Mouse (Mus musculus) natural killer cell, adult 2 months (primary cell): Measurements from ENCODE around the gene Mdh1.
"Not testable (repeated sequence)": the region's sequence is repeated elsewhere in the genome, so short reads cannot be mapped to it uniquely, and the experiment has no call there.

Source experiments
- DNase-seq, 2 experiments: peaks; one replicate each; pipeline ENCODE4 v3.0.0; 2022; ENCODE audit warnings: low spot score in 2 of 2

Gene Mdh1

GRCm38 (mm10) chr11:21545951-21546350, 26.2 kb downstream of the Mdh1 start:
- no peak for DNase-seq

DNA sequence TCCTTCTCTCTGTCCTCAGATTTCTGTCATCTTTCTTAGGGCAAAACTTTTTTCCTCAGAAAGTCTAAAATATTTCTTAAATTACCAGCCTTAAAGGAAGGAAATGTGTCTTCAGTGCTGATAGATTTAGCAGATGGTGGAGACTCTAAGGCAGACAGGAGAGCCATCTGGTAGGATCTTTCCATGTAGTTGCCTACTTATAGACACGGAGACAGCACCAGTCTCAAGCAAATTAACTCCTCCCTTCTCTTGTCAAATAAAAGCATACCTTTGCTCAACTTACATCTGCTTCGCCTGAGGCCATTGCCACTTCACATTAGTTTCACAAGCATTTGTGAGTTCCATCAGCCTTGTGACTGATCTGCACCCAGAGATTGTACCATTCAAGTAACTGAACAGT, 27.1 kb downstream of the Mdh1 start:
- DNase-seq: no peak

- DNase-seq: no peak
These were observed 29.4 kb downstream of the Mdh1 start for GRCm38 (mm10) chr11:21542731-21543130.

DNA sequence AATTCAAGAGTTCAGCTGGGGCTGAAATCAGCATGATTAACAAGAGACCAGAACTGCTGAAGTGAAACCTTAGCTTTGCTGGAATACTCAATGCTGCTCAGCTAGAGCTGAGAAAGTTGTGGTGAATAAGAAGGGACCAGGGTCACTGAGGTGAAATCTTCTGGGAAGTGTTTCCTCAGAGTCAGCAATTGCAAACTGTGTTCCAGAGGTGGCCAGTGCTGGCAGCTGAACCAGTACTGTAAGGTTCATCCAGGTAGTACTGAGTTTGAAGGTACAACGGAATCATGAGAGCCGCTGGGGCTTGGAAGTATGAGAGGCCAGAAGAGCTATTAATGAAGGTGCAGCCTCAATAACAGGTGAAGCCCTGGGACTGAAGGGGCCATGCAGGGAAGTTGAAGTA, 31.5 kb downstream of the Mdh1 start:
- DNase-seq: no peak

DNA sequence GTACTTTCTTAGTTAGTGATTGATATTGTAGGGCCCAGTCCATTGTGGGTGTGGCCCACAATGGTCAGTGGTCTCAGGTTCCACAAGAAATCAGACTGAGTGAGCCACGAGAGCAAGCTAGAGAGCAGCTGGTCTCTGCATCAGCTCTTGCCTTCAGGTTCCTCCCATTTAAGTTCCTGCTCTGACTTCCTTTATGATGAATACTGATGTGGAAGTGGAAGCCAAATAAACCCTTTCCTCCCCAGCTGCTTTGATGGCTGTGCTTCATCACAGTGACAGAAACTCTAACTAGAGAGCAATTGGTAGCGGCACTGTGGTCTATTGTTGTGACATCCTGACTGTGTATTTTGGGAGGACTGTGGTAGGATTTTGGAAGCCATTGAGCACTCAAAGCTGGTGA, 32.1 kb downstream of the Mdh1 start:
- DNase-seq: no peak

DNA sequence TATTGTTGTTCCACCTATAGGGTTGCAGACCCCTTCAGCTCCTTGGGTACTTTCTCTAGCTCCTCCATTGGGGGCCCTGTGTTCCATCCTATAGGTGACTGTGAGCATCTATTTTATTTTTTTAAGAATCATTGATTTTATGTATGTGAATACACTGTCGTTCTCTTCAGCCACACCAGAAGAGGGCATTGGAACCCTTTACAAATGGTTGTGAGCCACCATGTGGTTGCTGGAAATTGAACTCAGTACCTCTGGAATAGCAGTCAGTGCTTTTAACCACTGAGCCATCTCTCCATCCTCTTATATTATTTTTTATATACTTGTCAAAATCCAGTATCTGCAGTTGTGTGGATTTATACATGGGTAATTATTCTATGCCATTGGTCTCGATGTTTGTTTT, 41.3 kb downstream of the Mdh1 start:
- DNase-seq: not testable (repeated sequence)

GRCm38 (mm10) chr11:21528676-21529394, 43.3 kb downstream of the Mdh1 start:
- DNase-seq: no peak

- DNase-seq: no peak
These were observed 54.4 kb downstream of the Mdh1 start for GRCm38 (mm10) chr11:21517726-21518125.

DNA sequence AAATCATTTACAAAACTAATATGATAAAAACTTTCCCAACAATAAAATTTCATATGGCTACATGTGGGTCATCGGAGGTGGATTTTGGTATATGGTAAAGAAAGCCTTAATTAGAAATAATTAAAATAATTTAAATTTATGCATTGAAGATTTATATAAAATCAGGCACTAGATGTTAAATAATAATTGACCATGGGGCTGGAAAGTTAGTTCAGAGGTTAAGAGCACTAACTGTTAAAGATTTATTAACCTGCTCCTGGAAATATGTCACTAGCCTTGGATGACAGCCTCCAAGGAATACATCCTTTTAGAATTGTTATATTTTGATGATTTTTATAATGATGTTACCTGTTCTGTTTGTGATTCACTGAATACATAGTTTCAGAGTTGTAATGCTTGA, 55.8 kb downstream of the Mdh1 start:
- DNase-seq: not testable (repeated sequence)

GRCm38 (mm10) chr11:21510577-21510976, 61.6 kb downstream of the Mdh1 start:
- not testable (repeated sequence) for DNase-seq

DNA sequence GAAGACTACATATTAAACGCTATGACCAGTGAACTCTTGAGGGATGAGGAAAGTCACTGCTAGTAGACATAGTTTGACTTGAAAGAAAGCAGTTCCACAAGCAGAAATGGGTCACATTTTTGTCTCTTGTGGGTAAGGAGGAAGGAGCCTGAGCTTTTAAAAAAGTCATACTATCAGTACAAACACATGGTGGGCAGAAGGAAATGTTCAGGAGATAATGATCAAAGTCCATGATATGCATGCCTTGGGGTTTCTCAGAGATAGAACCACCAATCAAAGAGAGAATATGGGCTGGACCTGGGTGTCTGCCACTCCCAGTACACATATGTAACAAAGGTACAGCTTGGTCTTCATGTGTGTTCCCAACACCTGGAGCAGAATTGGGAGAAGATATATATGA, 63.5 kb downstream of the Mdh1 start:
- not testable (repeated sequence) for DNase-seq

DNA sequence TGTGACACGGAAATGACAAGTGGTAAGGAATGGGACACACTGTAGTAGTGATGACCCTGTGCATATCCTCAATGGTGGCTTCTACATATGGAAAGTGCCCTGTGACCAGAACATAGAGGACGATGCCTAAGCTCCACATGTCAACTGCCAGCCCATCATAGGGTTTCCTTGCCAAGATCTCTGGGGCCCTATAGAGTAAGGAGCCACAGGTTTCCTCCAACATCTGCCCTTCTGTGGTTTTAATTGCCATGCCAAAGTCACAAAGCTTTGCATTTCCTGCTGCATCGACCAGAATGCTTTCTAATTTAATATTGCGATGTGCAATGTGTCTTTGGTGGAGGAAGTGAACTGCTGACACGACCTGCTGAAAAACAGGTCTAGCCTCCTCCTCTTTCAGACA, 65.1 kb downstream of the Mdh1 start:
- not testable (repeated sequence) for DNase-seq
